Mouse (Mus musculus) heart, embryonic 16.5 days (tissue): ENCODE results near the gene Ccdc15. TPM values are rescaled to one million over a fixed set of nuclear protein-coding genes. Genes with fewer than 3 reads are reported as not detected.

Experiments used
- ATAC-seq: fragments of 200-750 bp; cut with Nextera tagmentation; replicated peaks from 2 replicates; pipeline ENCODE4 v1.8.0; 2017; ENCODE audit warnings: moderate number of reproducible peaks; ENCODE audit not compliant: insufficient read depth, low FRiP score; ENCODE audit errors: extremely low read depth
- H3K27ac ChIP-seq: fragments of 300-500 bp; sonication (generic); 2 replicates; pipeline ENCODE4 v1.5.1; 2014; ENCODE audit warnings: mild to moderate bottlenecking, low read length, control low read depth, moderate library complexity
- H3K27me3 ChIP-seq: fragments of 300-500 bp; sonication (generic); 2 replicates; pipeline ENCODE4 v1.6.1; 2014; ENCODE audit warnings: low read length, mixed read lengths; ENCODE audit not compliant: control insufficient read depth, insufficient read depth
- H3K36me3 ChIP-seq: fragments of 300-500 bp; sonication (generic); 2 replicates; pipeline ENCODE4 v1.6.1; 2014; ENCODE audit not compliant: control insufficient read depth, insufficient read depth
- H3K4me1 ChIP-seq: fragments of 300-500 bp; sonication (generic); 2 replicates; pipeline ENCODE4 v1.6.1; 2014; ENCODE audit warnings: low read length, mixed read lengths; ENCODE audit not compliant: control insufficient read depth, insufficient read depth
- H3K4me2 ChIP-seq: fragments of 300-500 bp; sonication (generic); 2 replicates; pipeline ENCODE4 v1.6.1; 2014; ENCODE audit warnings: low read depth, mild to moderate bottlenecking, control low read depth, low read length
- H3K4me3 ChIP-seq: fragments of 300-500 bp; sonication (generic); 2 replicates; pipeline ENCODE4 v1.5.1; 2014; ENCODE audit warnings: mild to moderate bottlenecking, control low read depth, low read length
- H3K9ac ChIP-seq: fragments of 300-500 bp; sonication (generic); 2 replicates; pipeline ENCODE4 v1.6.1; 2014; ENCODE audit warnings: low read length, control low read depth
- H3K9me3 ChIP-seq: fragments of 300-500 bp; sonication (generic); replicated peaks from 2 replicates; pipeline ENCODE4 v1.6.1; 2016; ENCODE audit warnings: low read length; ENCODE audit not compliant: control insufficient read depth
- WGBS: fragments of 180-500 bp; shearing (Covaris S2); extraction: QIAGEN DNeasy Blood & Tissue Kit; methylation state at CpG from one replicate; pipeline ENCODE4 v1.1.7; 2014; 5-methylcytosine and 5-hydroxymethylcytosine counted together
- polyA plus RNA-seq: library from polyadenylated mRNA; unstranded; fragments of >200 nt; fragmentation: Nextera tagmentation; extraction: Ambion mirVana; gene quantifications from 2 replicates; pipeline ENCODE4 v1.2.1, GENCODE M21; 2015

The Ccdc15 gene
- polyA plus RNA-seq, 1 experiment from 2014 or later = 4.6 TPM

DNA sequence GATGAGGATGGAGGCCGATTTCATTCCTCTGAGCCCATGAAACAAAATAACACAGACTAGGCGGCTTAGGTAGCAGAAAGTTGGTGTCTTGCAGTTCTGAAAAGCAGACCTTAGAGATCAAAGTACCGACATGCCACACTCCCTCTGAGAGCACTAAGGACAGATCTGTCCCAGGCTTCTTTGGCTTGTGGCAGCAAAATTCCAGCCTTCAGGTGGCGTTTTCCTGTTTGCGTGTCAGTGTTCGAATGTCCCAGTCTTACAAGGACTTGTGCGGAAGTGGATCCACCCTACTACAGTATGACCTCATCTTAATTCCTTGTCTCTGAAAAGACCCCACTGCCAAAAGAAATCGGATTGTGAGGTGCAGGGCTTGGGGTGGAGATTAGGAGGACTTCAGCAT, 20.6 kb upstream of the Ccdc15 start:
- Histone ChIP-seq H3K4me3 (no peak overlapping the region), H3K9me3 (no peaks in the 10 kb centered on the region), H3K27me3 (no peaks in the 10 kb centered on the region), H3K27ac (0 out of 2 replicates have a peak overlapping the region, but pooled peaks have one; percentile 12), H3K9ac (no peak overlapping the region), H3K4me2 (no peak overlapping the region), H3K4me1 (no peaks in the 10 kb centered on the region), H3K36me3 (no peaks in the 10 kb centered on the region)
- ATAC-seq = peak; percentile 45; the same call in 1 of the 2 replicates
- WGBS = 62% methylated on average over 8 of the region's 8 CpGs

DNA sequence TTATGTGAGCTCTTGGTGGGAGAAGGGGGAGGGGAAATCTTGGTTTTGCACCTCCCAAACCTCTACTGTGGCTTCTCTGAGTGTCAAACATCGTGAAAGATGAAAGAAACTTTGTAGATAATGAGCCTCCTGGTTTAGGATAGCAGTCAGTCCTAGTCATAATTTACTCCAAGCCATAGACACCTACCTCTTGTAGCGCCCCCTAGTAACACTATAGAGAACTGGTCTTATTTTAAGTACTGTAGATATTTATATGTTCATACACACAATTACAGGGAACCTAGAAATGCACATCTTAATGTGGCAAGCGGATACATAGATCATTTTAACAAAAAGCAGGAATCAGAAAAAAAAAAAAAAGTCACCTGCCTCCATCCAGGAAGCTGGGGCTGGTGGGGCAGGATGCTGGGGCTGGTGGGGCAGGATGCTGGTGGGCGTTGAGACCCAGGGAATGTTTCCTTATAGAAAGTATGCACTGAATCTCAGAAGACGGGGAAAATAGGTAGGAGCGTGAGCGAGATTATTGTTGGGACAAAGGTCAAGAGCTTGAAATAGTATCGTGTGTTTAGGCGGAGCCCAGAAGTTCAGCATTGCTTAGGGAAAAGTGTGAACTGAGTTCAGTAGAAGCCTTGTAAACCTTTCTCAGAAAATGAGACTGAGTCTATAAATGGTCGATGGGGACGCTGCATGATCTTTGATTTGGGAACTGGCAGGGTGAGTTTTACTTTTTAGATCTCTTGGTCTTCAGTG, 20.0 kb upstream of the Ccdc15 start:
- 0 out of 2 replicates have a peak overlapping the region, but pooled peaks have one; percentile 12 for H3K27ac ChIP-seq
- H3K9ac ChIP-seq = no peak overlapping the region
- no peaks in the 10 kb centered on the region for H3K36me3 ChIP-seq
- no peaks in the 10 kb centered on the region for H3K9me3 ChIP-seq
- no peak for ATAC-seq
- no peaks in the 10 kb centered on the region for H3K4me1 ChIP-seq
- no peak overlapping the region for H3K4me2 ChIP-seq
- no peaks in the 10 kb centered on the region for H3K27me3 ChIP-seq
- 58% methylated on average over 11 of the region's 11 CpGs for whole genome bisulfite sequencing
- no peak overlapping the region for H3K4me3 ChIP-seq

DNA sequence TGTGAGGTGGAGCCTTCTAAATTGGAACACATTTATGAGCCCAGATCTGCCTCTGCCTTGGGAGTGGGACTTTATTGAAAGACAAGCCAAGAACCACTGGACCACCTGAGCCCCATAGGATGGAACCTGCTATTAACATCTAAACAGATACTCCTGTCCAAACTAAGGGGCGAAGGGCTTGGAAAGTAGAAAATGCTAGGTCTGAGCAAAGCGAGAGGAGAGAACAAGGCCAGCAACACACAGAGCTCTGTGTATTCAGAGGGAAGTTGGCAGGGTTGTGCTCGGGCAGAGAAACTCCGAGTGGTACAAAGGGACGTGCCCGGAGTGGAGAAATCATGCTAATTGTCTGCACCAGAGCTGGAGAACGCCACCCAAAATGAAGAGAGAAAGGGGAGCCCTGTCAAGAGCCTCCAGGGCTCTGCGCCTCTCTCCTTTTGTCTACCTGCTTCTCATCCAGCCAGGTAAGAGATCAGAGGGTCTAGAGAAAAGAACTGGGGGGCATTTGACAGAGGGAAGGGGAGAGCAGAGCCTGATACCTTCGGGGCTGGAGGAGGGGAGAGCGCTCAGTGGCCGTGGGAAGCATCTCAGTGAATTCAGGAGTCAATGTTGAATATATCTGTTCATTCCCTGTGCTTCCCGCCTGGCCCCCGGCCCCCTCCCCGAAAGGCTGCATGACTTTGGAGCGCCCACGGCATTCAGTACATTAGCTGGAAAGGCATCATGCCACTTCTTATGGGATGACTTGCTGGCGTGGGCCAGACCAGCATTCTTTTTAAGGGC, 19.3 kb upstream of the Ccdc15 start, which contains the start of gene Hepacam:
Gene Hepacam (plus strand): TSS at position 51 of the 780 bp plus-strand sequence.
- Histone ChIP-seq H3K27me3 (no peaks in the 10 kb centered on the region), H3K4me3 (no peak within 1 kb of the TSS), H3K4me2 (no peak within 1 kb of the TSS), H3K9ac (no peak within 1 kb of the TSS), H3K27ac (no peak within 1 kb of the TSS), H3K36me3 (no peaks in the 10 kb centered on the region), H3K4me1 (no peaks in the 10 kb centered on the region), H3K9me3 (no peaks in the 10 kb centered on the region)
- WGBS = 78% methylated on average over 17 of the region's 17 CpGs
- no peak for ATAC-seq

DNA sequence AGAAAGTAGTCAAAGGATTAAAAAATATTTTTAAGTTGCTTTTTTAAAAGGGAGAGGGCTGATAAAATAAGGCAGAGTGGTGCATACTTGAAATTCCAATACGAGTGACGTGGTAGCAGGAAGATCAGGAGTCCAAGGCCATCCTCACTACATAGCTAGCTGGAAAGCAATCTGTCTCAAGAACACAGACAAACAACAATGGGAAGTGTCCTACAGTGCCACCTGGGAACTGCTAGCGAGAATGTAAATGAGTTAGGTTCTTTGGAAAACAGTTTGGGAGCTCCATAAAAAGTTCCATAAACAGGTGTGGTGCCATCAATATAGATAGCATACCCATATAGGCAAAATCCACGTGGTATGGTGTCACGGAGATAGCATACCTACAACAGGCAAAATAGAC, 17.5 kb upstream of the Ccdc15 start:
- H3K27me3 ChIP-seq = no peaks in the 10 kb centered on the region
- no peak overlapping the region for H3K4me3 ChIP-seq
- H3K36me3 ChIP-seq = no peaks in the 10 kb centered on the region
- no peaks in the 10 kb centered on the region for H3K9me3 ChIP-seq
- no peak overlapping the region for H3K9ac ChIP-seq
- ATAC-seq = no peak
- H3K4me2 ChIP-seq = no peak overlapping the region
- WGBS = 52% methylated on average over 5 of the region's 5 CpGs
- H3K27ac ChIP-seq = no peak overlapping the region; the same call in 1 of the 2 replicates
- no peaks in the 10 kb centered on the region for H3K4me1 ChIP-seq

DNA sequence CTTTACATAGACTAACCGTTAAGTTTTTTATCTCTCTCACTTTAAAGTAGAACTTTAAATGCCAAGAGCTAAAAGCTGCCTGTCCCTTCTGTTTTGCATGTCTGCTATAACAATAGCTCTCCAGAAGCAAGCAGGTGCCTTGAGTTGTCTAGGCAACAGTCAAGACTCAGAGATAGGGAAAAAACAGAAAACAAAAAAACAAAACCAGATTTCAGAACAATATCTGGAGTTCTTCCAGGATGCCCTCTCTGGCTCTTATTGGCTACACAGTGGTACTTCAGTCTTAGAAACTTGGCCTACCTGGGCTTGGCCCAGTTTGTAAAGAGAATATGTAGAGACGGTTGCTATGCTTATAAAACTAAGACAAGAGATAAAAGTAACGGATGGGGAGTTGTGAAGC, 16.2 kb upstream of the Ccdc15 start:
- ATAC-seq = no peak
- Histone ChIP-seq H3K9me3 (no peaks in the 10 kb centered on the region), H3K36me3 (no peaks in the 10 kb centered on the region), H3K4me1 (peaks cover 5% of the 10 kb centered on the region; the same call in 1 of the 2 replicates), H3K27me3 (no peaks in the 10 kb centered on the region), H3K9ac (no peak overlapping the region), H3K4me3 (no peak overlapping the region), H3K27ac (no peak overlapping the region), H3K4me2 (no peak overlapping the region)
- WGBS = 66% methylated on average over 3 of the region's 3 CpGs

DNA sequence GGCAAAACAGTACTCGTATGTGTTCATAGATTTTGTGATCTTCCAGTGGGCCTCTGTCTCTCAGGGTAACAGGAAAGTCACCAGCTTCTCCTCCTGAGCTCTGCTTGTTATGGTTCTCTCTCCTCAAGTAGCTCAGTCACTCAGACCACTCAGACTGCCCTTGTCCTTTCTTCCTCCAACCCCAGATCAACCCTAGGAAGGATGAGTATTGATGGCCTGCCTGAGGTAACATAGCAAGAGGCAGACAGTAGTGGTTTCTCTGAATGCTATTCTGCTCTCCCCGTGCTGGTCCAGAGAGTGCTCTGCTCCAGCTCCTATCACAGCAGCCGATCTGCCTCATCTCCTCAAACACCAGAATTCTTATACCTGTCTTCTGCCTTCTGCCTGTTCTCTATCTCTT, 15.3 kb upstream of the Ccdc15 start:
- 65% methylated on average over 3 of the region's 3 CpGs for WGBS
- H3K4me2 ChIP-seq = no peak overlapping the region
- no peaks in the 10 kb centered on the region for H3K27me3 ChIP-seq
- H3K4me3 ChIP-seq = no peak overlapping the region
- no peaks in the 10 kb centered on the region for H3K36me3 ChIP-seq
- no peak overlapping the region for H3K27ac ChIP-seq
- H3K9ac ChIP-seq = no peak overlapping the region
- no peaks in the 10 kb centered on the region for H3K9me3 ChIP-seq
- peaks cover 5% of the 10 kb centered on the region; the same call in 1 of the 2 replicates for H3K4me1 ChIP-seq
- no peak for ATAC-seq

DNA sequence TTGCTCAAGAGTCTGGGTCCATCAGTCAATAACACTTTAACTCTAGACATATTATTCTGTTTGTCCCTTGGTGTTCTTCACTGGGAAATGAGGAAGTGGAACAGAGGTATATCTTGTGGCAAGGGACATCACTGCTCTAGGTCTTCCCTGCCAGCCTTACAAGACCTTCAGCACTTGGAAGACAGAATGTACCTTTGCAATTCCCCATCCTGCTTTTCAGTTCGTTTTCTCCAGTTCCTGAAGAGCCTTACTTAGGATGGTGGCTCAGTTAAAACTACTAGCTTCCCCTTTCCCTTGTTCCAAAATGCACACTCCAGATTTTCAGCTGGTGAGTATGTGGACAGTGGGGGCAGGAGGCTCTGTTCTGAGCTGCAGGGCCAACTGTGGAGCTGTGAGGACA, 14.6 kb upstream of the Ccdc15 start:
- ATAC-seq = no peak
- Histone ChIP-seq H3K27ac (no peak overlapping the region), H3K27me3 (no peaks in the 10 kb centered on the region), H3K4me3 (no peak overlapping the region), H3K4me1 (peaks cover 5% of the 10 kb centered on the region; the same call in 1 of the 2 replicates), H3K4me2 (no peak overlapping the region), H3K9me3 (no peaks in the 10 kb centered on the region), H3K36me3 (no peaks in the 10 kb centered on the region), H3K9ac (no peak overlapping the region)
- 52% methylated on average over 1 of the region's 1 CpGs for WGBS

DNA sequence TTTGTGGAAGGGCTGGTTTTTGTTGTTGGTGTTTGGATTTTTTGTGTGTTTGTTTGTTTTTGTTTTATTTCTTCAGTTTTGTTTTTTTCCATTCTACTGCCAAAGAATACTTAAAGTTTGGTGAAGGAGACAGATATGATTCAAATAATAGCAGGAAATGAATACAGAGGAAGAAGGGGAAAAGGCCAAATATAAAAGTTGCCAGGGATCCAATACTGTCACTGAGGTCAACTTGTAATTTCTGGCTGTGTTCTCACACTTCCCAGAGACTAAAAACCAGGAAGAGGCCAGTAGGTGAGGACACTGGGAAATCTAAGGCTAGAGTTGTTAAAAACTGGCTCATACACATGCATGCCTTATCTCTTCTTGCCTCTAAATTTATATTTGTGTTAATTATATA, 13.9 kb upstream of the Ccdc15 start:
- Histone ChIP-seq H3K27ac (no peak overlapping the region), H3K4me3 (no peak overlapping the region), H3K4me1 (peaks cover 5% of the 10 kb centered on the region; the same call in 1 of the 2 replicates), H3K9ac (no peak overlapping the region), H3K27me3 (no peaks in the 10 kb centered on the region), H3K36me3 (no peaks in the 10 kb centered on the region), H3K4me2 (no peak overlapping the region), H3K9me3 (no peaks in the 10 kb centered on the region)
- no peak for ATAC-seq
